Mouse (Mus musculus): ENCODE measurements around the gene Rabac1.

Rabac1 gene

DNA sequence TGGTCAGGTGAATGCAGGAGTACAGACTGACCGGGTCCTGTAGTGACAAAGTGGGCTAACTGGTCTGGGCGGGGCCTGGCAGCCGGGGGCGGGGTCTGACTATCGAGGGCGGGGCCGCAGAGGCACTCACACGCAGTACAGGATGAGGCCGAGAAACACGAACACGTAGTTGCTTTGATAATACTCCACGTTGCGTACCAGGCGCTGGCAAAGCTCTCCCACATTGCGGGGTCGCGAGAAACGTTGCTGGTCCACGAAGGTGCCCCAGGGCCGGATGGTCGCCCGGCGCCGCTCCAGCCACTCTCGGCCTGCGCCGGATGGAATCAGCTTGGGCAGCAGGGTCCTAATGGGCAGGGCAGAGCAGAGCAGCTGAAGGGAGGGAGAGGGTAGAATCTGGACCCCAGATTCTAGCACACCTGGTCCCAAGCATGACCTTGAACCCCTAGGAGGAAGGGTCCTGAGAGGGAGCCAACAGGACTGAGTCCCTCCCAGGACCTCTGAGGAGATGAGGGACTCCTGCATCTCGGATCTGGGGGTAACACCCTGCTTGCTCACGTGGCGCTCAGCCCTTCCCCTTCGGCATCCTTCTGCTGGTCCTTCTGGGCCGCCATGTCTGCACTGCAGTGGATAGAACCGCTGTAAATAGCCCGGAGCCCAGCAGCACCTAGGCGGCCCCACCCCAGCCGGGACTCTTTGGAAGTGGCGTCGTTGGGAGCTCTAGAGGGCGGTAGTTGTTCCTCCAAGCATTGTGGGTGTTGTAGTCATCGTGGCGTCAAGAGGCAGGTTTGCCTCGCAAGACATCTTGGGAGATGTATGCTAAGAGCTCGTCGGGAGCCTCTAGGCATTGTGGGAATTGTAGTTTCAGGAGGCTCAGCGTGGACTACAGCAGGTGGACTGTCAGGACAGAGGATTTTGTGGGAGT is at the start of gene Rabac1:
Gene Rabac1 (minus strand): TSS at position 783 of the 922 bp plus-strand sequence.
- peak; percentile 91 to 93 for DNase-seq

DNA sequence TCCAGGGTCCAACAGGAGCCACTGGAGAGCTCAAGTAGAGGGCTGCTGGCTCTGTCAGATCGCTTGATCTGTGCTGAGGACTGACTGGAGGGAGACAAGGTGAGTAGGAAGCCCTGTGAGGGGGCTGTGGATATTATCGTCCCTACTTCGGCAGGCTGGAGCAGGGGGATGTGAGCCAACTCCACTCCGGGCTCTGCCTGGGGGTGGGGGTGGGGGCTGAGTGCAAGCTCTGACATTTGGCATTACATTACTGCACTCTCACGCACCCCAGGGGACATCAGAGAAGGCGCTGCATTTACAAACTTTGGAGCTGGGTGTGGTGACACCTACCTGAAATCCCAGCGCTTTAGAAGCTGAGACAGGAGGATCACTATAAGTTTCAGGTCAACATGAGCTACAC is 39.0 kb upstream of the Rabac1 start:
- peak in 1 of 2 experiments; percentile 7 for DNase-seq

DNA sequence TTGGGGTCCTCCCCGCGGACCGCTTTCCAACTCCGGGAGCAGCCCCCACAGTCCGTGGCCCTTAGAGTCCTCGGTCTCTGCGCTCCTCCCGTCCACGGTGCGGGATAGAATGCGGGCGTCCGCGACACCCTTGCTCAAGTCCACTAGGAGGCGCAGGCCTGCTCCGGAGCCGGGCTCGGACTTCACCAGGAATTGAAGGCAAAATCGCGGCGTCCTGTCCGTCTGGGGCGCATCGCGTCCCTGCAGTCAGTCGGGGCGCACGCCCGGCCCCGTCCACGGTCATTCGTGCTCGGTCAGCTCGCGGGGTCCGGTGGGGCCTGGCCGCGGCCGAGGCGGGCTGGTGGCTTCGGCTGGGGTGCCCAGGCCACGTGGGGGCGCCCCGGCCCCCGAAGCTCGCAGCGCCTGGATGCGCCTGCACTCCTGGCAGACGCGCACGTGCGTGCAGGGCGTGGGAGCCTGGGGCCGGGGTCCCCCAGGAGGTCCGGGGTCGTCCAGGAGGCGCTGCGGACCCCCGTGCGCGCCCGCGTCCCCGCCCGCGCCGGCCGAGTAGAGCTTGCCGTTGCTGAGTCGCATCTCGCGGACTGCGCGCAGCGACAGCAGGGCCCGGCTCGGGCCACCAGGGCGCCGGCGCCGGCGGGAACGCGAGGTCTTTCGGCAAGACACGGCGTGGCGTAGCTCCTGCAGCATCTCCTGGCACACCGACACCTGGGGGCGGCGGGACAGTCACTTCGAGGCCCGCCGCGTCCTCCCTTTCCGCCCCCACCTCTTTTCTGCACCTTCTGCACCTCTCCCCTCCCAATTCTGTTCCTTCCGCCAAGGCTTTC is 37.7 kb upstream of the Rabac1 start:
- DNase-seq: peak; percentile 91

DNA sequence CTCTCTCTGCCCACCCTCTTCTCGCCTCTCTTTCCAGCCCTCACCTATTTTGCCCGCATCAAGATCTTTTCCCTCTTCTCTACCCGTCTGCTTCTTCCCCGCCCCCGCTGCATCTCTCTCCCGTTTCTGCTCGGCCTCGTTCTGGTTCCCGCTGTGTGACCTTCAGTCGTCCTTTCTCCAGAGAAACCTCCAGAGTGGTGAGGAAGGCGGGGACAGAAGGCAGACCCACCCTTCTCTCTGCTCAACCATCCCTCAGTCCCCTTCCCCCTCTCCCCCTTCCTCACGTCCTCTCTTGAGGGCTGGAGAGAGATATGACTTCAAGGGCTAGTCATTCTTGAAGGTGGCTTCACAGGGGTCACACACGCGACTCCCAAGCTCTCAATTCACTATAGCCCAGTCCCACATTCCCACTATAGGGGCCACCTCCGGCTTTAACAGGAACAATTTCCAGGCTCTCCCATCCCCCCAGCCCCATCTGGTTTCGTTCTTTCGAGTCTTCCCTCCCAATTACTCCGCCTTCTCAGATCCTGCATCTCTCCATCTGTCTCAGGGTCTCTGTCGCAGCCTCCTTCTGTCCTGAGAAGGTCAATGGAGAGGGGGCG is 36.6 kb upstream of the Rabac1 start:
- peak; percentile 69 to 79 for DNase-seq

GRCm38 (mm10) chr7:25008635-25009034 is 36.1 kb upstream of the Rabac1 start:
- DNase-seq: peak; percentile 73 to 81

- peak; percentile 74 to 86 for DNase-seq
These were observed 35.2 kb upstream of the Rabac1 start for GRCm38 (mm10) chr7:25007609-25008374.

DNA sequence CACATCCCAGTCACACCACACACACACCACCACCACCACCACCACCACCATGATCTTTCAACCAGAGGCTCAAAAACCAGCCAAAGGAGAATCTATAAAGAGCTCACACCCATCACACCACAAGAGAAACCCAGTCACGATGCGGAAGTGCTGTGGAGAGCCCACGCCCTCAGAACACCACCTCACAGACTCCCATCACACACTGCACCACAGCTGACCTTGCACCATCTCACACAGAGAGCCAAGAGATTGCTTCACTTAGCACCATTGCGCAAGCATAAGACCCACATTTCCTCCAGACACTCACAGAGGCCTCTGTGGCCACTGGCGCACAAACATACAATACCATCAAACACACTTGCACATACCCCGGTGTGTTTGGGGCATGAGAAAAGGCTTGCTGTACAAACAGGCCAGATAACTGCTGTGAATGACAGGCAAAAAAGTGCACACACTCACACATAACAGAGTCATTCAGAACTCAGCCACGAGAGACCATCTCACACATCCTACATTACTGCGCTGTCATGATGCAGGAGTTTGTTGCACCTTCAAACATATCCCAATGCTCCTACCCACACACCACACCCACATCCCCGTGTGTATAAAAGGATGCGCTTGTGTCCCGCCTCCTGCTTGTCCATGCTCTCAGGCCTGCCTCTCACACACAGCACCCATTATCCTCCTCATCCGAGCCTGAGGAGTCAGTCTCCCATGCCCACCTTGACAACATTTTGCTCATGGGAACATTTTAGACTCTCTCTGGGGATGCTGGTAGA is 34.2 kb upstream of the Rabac1 start:
- DNase-seq: no peak

- DNase-seq: no peak
These were observed 33.6 kb upstream of the Rabac1 start for GRCm38 (mm10) chr7:25006171-25006570.

DNA sequence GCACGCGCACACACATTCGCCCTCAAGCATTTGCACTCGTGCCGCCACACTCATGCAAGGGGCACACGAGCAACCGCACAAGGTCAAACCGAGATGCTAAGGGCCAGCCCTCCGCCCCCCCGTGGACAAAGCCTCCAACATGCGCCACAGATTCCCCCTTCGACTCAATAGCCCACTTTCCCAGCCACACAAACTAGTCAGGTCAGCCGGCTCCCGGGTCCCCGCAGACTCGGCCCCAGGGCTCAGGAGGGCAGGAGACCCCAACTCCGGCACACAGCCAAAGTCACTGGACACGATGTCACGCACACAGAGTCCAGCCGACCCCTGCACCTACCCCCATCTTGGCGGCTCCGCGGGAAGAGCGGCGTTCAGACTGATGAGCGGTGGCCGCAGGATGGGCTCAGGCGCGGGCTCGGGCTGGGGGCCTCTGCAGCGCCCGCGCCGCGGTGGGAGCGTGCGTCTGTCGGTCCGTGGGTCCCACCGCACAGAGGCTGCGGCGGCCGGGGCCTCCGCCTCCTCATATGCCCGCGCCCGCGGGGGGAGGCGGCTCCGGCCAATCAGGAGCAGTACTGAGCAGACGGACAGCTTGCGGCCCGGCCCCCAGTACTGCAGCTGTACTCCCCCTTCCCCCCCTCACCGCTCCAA is 33.0 kb upstream of the Rabac1 start, which contains the start of gene Atp1a3:
Gene Atp1a3 (minus strand): TSS at position 538 of the 645 bp plus-strand sequence.
- peak; percentile 92 to 97 for DNase-seq

DNA sequence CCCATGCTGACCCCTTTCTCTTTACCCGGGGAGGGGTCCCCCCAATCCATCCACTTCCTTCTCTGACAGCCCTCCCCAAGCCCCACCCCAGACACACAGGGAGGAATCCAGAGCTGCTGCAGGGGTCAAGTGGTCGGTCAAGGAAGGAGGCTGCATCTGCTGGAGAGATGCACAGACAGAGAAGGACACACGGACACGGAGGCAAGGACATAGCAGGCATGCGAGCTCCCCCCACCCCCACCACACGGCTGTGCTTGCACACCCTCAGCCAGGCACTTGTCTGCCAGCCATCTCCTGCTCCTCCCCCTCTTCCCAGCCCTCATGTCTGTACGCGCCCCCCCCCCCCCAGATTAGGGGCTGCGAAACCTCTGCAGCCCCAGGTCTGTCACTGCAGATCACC is 32.3 kb upstream of the Rabac1 start:
- peak; percentile 51 to 73 for DNase-seq

- DNase-seq: peak; percentile 62 to 63
These were observed 31.4 kb upstream of the Rabac1 start for GRCm38 (mm10) chr7:25003820-25004388.

DNA sequence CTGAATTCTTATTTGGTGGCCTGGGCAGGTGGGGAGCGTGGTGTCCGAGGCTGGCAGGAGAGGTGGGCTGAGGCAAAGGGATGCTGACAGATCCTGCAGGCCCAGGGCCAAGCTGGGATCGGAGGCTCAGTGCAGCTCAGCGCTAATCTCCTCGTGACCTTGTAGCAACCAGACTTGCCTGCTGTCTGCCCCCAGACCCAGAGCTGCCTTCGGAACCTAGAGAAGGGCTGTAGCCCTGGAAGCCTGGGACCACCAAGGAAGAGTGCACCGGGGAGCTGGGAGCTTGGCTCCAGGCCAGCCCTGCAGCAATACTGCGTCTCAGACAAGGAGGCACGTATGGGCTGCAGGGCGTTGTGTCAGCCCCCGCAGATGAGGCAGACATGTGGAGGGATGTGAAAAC is 30.7 kb upstream of the Rabac1 start:
- DNase-seq: peak; percentile 61 to 70

- no peak for DNase-seq
These were observed 28.2 kb upstream of the Rabac1 start for GRCm38 (mm10) chr7:25000711-25001110.

GRCm38 (mm10) chr7:25000211-25000610 is 27.7 kb upstream of the Rabac1 start:
- no peak for DNase-seq

DNA sequence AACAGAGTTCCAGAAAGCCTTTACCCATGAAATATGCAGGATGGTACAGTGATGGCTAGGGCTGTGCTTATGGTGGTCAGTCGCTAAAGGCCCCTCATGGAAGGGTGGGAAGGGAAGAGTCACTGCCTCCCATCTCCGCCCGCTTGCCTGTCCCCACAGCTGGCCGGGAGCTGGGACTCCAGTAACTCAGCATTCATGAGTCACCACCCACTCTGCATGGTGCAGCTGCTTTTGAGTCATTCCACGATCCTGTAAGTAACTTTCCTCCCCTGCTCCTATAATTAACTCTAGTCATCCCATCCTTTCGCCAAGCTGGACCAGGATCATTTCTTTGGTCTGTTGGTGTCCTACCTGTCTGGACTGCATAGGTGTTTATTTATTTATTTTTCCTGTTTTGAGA is 20.5 kb upstream of the Rabac1 start:
- no peak for DNase-seq

- peak; percentile 46 to 54 for DNase-seq
These were observed 17.9 kb upstream of the Rabac1 start for GRCm38 (mm10) chr7:24990478-24990877.

DNA sequence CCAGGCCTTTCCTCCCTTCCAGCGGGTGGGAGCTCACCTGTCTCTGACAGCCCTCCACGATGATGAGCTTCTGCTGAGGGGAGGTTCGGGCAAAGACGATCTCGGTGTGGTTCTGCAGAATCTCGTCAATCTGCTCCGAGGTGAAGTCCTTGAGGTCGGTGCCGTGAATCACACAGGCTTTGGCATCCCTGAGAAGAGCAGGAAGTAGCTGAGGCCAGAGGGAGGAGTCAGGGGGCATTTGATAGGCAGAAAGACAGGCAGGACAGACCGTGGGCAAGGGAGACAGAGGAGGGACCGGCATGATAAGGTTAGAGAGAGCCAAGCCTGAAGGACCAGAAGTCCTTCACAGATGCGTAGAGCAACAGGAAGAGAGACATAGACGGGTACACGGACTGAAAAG is 15.4 kb upstream of the Rabac1 start:
- no peak for DNase-seq

DNA sequence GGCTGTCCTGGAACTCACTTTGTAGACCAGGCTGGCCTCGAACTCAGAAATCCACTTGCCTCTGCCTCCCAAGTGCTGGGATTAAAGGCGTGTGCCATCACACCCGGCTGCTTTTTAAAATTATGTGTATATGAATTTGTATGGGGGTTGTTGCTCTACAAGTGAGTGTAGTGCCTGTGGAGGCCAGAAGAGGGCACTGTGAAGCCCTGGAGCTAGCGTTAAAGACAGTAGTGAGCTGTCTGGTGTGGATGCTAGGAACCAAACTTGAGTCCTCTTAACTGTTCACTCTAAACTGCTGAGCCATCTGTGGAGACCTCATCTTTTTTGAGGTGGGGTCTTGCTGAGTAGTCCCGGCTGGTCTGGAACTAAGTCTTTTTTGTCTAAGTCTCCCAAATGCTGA is 13.2 kb upstream of the Rabac1 start:
- DNase-seq: peak in 1 of 2 experiments; percentile 61

- peak in 1 of 2 experiments; percentile 55 for DNase-seq
These were observed 11.8 kb upstream of the Rabac1 start for GRCm38 (mm10) chr7:24984307-24984706.

DNA sequence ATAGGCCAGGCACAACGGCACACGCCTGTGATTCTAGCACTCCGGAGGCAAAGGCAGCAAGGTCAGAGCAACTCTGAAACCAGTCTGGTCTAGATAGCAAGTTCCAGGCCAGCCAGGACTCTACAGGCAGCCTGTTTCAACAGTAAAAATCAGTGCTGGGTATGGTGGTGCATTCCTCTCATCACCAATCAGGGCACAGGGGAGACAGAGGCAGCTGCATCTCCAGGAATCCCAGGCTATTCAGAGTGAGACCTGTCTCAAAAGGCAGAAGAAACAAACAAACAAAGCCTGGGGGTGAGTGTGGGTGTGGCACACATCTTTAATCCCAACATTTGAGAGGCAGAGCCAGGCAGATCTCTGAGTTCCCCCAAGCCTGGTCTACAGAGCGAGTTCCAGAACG is 10.8 kb upstream of the Rabac1 start:
- peak in 1 of 2 experiments; percentile 4 for DNase-seq
